Mouse (Mus musculus) Patski (cell line): ENCODE data around the gene Psmd13. TPM values are rescaled to one million over a fixed set of nuclear protein-coding genes. Genes with fewer than 3 reads are reported as not detected.

ENCODE experiments used
- ATAC-seq: fragments of 100-300 bp; one replicate; pipeline ENCODE4 v1.8.0; 2021
- CTCF ChIA-PET: fragments of 350-600 bp; sonication (Branson Sonifier 250); formaldehyde crosslinking; loops from one replicate; lab custom pipeline; 2022; ENCODE audit warnings: inconsistent platforms; lab: Charles Lee
- POLR2A ChIA-PET: fragments of 350-600 bp; sonication (Branson Sonifier 250); formaldehyde crosslinking; loops from one replicate; lab custom pipeline; 2022; ENCODE audit warnings: antibody characterized with exemption, inconsistent platforms; lab: Charles Lee
- DNase-seq: peaks from one replicate; pipeline ENCODE4 v3.0.0-alpha.2; 2011; ENCODE audit warnings: low read depth, low spot score
- H3K27me3 ChIP-seq: fragments of 371-371 bp; one replicate; pipeline ENCODE4 v1.5.1; 2021
- CTCF ChIP-seq: fragments of 100-300 bp; IDR thresholded peaks from one replicate; pipeline ENCODE4 v1.5.1; 2021
- in situ Hi-C: fragments of 300-500 bp; cut with MboI; formaldehyde crosslinking; loops from 3 replicates; pipeline ENCODE4 v1.11.1; 2018; ENCODE audit warnings: low pct_unique_long_range_greater_than_20kb, mixed read lengths
- polyA plus RNA-seq: library from polyadenylated mRNA; unstranded; gene quantifications from one replicate; pipeline ENCODE4 v1.2.3, GENCODE M21; 2021

Psmd13 gene
- polyA plus RNA-seq, 1 experiment from 2014 or later, result 148 TPM

GRCm38 (mm10) chr7:140912846-140913482 lies 31.2 kb downstream of the Psmd13 start:
- CTCF ChIA-PET, result interaction anchor here (1.2 to 1.5 kb wide), 5 partner anchors 9 to 136 kb away, joined by 3 to 5 read pairs (median 4); no protein-coding TSS in a partner anchor
- POLR2A ChIA-PET, result no interaction called here
- DNase-seq, result no peak
- ATAC-seq, result no peak
- TF ChIP-seq CTCF, result no peak
- in situ Hi-C loops, result no loop called here
- peaks cover 4% of the 10 kb centered on the region for H3K27me3 ChIP-seq

DNA sequence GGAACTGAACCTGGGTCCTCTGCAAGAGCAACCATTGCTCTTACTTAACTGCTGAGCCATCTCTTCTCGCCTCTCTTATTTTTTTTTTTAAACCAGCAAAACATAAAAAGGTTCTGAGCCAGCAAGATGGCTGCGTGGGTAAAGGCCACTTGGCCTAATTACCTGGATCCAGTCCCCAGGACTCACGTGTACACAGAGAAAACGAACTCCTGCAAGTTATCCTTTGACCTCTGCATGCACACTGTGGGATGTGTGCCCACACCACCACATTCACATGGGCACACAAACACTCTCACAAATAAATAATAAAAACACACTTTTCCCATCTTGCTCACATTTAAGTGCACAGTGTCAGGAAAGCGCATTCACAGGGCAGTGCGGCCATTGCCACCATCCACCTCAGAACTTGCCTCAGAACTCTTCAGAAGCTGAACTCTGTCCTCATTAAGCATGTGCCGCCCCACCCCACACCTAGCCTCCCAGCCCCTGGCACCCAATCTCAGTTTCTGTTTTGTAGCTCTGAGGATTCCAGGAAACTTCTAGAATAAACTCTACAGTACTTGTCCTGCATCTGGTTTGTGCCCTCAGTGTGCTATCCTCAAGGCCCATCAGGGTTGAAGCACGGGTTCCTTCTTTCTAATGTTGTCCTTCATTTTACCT lies 32.4 kb downstream of the Psmd13 start:
- TF ChIP-seq CTCF, result no peak
- ChIA-PET CTCF (interaction anchor here (1.0 to 1.2 kb wide), 2 partner anchors 11 to 45 kb away, joined by 3 to 4 read pairs; no protein-coding TSS in a partner anchor), POLR2A (no interaction called here)
- in situ Hi-C loops, result no loop called here
- DNase-seq (no peak), ATAC-seq (no peak)
- peaks cover 8% of the 10 kb centered on the region for H3K27me3 ChIP-seq

DNA sequence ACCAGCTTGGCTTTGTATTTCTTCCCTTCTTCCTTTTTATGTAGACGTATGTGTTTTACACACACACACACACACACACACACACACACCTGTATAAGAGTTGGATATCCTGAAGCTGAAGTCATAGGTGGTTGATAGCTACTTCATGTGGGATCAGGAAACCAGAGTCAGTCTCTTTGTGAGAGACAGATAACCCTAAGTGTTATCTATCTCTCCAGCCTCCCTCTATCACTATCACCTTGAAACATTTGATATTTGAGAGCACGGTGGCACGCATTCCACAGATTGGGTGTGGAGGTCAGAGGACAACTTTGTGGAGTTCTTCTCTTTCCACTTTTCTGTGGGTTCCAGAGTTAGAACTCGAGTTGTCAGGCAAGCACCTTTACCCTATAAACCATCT lies 38.1 kb downstream of the Psmd13 start:
- ChIA-PET CTCF (no interaction called here), POLR2A (no interaction called here)
- TF ChIP-seq CTCF, result no peak
- in situ Hi-C loops, result no loop called here
- H3K27me3 ChIP-seq, result peaks cover 46% of the 10 kb centered on the region
- no peak for ATAC-seq
- no peak for DNase-seq

DNA sequence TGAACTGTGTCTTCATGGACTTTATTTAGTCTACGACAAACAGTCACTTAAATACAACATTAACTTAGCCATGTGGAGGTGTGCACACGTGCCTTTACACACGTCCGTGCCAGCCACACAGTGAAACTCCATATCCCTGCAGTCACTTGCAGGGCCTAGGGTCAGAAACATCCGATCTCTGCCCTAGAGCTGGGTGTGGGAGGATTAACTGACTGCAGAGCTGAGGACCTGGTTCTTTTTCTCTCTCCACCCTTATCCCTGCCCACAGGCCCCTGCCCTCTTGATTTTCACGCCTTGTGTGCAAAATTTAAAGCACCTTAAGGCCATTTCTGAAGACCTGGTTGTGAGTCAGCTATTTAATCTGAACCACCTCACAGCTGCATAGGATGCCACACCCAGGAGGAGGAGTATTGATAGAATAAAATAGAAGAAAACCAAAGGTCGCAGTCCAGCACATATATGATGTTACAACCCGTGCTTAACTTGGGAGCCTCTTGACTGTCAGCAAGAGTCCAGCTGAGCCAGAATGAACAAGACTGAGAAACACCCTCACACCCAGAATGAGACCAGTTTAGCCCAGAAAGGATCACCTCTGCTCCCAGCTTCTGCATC lies 38.8 kb downstream of the Psmd13 start, which contains the start of gene Nlrp6:
Gene Nlrp6 (plus strand): TSS at position 485 of the 612 bp plus-strand sequence.
- POLR2A ChIA-PET, result no interaction called here
- peaks cover 46% of the 10 kb centered on the region for H3K27me3 ChIP-seq
- ATAC-seq (no peak), DNase-seq (no peak)
- TF ChIP-seq CTCF, result no peak
- CTCF ChIA-PET, result no interaction called here
- in situ Hi-C loops, result no loop called here

GRCm38 (mm10) chr7:140921225-140921975 lies 39.6 kb downstream of the Psmd13 start:
- ChIA-PET POLR2A (no interaction called here), CTCF (interaction anchor here (0.9 to 1.5 kb wide), 3 partner anchors 12 to 18 kb away, joined by 3 to 4 read pairs (median 3); no protein-coding TSS in a partner anchor)
- ATAC-seq, result no peak
- H3K27me3 ChIP-seq, result peaks cover 46% of the 10 kb centered on the region
- no peak for TF ChIP-seq CTCF
- in situ Hi-C loops, result no loop called here
- DNase-seq, result no peak

- CTCF ChIA-PET, result interaction anchor here (0.9 to 1.5 kb wide), 4 partner anchors 10 to 19 kb away, joined by 3 to 4 read pairs (median 3); no protein-coding TSS in a partner anchor
- TF ChIP-seq CTCF, result no peak
- POLR2A ChIA-PET, result no interaction called here
- peaks cover 46% of the 10 kb centered on the region for H3K27me3 ChIP-seq
- ATAC-seq (peak; percentile 18), DNase-seq (no peak)
- in situ Hi-C loops, result no loop called here
These were observed 40.8 kb downstream of the Psmd13 start for GRCm38 (mm10) chr7:140922398-140923069.

- CTCF ChIA-PET, result interaction anchor here (1.0 kb wide), 1 partner anchor 10 kb away, joined by 3 read pairs; no protein-coding TSS in a partner anchor
- POLR2A ChIA-PET, result interaction anchor here (0.6 kb wide), 1 partner anchor 82 kb away, joined by 3 read pairs; no protein-coding TSS in a partner anchor
- DNase-seq, result no peak
- no peak for TF ChIP-seq CTCF
- ATAC-seq, result no peak
- peaks cover 42% of the 10 kb centered on the region for H3K27me3 ChIP-seq
- in situ Hi-C loops, result no loop called here
These were observed 41.5 kb downstream of the Psmd13 start for GRCm38 (mm10) chr7:140923070-140923775.

DNA sequence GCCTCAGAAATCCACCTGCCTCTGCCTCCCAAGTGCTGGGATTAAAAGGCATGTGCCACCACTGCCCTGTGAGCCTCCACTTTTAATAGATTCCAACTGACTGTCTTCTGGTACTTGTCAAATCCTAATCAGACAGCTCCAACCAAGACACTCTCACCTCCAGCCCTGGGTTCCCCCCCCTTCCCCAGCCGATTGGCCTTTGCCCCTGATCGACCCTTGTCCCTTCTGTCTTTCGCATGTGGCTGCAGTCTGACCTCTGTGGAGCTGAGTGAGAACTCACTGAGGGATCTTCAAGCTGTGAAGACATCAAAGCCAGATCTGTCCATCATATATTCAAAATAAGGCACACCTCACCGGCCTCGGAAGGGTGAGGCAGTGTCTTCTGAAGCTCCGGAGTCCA lies 45.4 kb downstream of the Psmd13 start:
- ATAC-seq (no peak), DNase-seq (no peak)
- in situ Hi-C loops, result no loop called here
- H3K27me3 ChIP-seq, result peaks cover 14% of the 10 kb centered on the region
- CTCF ChIA-PET, result interaction anchor here (0.9 to 3.0 kb wide), 2 partner anchors 14 to 19 kb away, joined by 3 to 8 read pairs; partner anchors contain the start of gene Pgghg
- no peak for TF ChIP-seq CTCF
- POLR2A ChIA-PET, result no interaction called here

GRCm38 (mm10) chr7:140938436-140938835 lies 56.7 kb downstream of the Psmd13 start:
- peaks cover 19% of the 10 kb centered on the region for H3K27me3 ChIP-seq
- ChIA-PET CTCF (interaction anchor here (1.6 to 3.0 kb wide), 3 partner anchors 16 to 35 kb away, joined by 4 to 10 read pairs (median 5); no protein-coding TSS in a partner anchor), POLR2A (no interaction called here)
- DNase-seq, result no peak
- no peak for ATAC-seq
- TF ChIP-seq CTCF, result no peak
- in situ Hi-C loops, result loop anchor here (10.0 kb wide), 1 partner anchor 1256 kb away; the partner anchor contains the start of gene Gm10153
